Comparison of ENCODE assay signal across 12 mouse cellular contexts in the genomic region with DNA sequence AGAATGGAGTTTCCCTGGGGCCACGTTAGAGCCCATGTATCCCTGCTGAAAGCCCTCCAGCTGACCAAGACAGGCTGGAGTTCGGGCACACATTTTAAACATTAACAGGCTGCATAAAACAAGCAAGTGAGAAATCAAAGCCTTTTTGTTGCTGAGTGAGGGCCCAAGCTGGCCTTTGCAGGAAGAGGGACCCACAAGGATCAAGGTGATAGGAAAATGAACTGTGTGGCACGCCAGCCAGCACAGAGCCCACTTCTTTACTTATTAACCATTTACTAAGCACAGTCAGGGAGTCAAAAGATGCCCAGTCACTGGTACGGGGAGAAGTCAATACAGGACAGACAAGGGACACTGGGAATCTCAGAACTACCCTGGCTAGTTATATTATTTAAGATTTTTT.
A peak's percentile ranks its signal among the peaks of the same experiment; 100 is the strongest.
DNase-seq lines count a peak whose midpoint lies in the region; ATAC-seq lines count a peak whose summit lies in the region.
"Had no signal": no experiment of that assay in that cellular context is flagged by ENCODE, and none has a peak within 500 bp of the region (broad histone marks: within the 10 kb centered on the region; RNA-seq: fewer than 3 reads in every experiment).

No protein-coding gene starts in this region.

- H3K9me3 ChIP-seq in forebrain, embryonic 10.5 days = no peaks in the 10 kb centered on the region
- H3K9me3 ChIP-seq in forebrain, embryonic 16.5 days (ENCODE audit: control insufficient read depth, low read length) = no peaks in the 10 kb centered on the region
- no peaks in the 10 kb centered on the region for H3K9me3 ChIP-seq in neural tube, embryonic 13.5 days
- H3K9me3 ChIP-seq in limb, embryonic 12.5 days = no peaks in the 10 kb centered on the region
- H3K9me3 ChIP-seq: embryonic facial prominence, embryonic 13.5 days; G1E had no signal

- H3K27me3 ChIP-seq in forebrain, embryonic 10.5 days (ENCODE audit: poor library complexity, severe bottlenecking) = no peaks in the 10 kb centered on the region
- H3K27me3 ChIP-seq in forebrain, embryonic 16.5 days (replicated peaks; ENCODE audit: control insufficient read depth, insufficient read depth, low read length) = no peaks in the 10 kb centered on the region
- H3K27me3 ChIP-seq in neural tube, embryonic 13.5 days = no peaks in the 10 kb centered on the region
- no peaks in the 10 kb centered on the region for H3K27me3 ChIP-seq in limb, embryonic 12.5 days
- H3K27me3 ChIP-seq: embryonic facial prominence, embryonic 13.5 days had no signal

- DNase-seq in forebrain, embryonic 10.5 days (ENCODE audit: extremely low spot score, low spot score) = no peak
- DNase-seq in neural tube, embryonic 10.5 days (ENCODE audit: extremely low spot score, low spot score) = no peak
- DNase-seq in yolk sac, embryonic 10.5 days (ENCODE audit: low spot score) = peak; percentile 20
- DNase-seq in adrenal gland, postnatal 36 days = no peak
- DNase-seq in layer of hippocampus, postnatal 36 days = no peak
- DNase-seq: adrenal gland, adult 8-10 months; cerebellum, adult 11-12 months had no signal

- H3K4me2 ChIP-seq in forebrain, embryonic 16.5 days (ENCODE audit: low read length) = no peak overlapping the region
- no peak overlapping the region for H3K4me2 ChIP-seq in neural tube, embryonic 13.5 days
- H3K4me2 ChIP-seq in limb, embryonic 12.5 days = no peak overlapping the region
- H3K4me2 ChIP-seq: embryonic facial prominence, embryonic 13.5 days had no signal

- ATAC-seq in forebrain, embryonic 16.5 days = no peak
- no peak for ATAC-seq in neural tube, embryonic 13.5 days (ENCODE audit: low read depth)
- ATAC-seq in limb, embryonic 12.5 days (ENCODE audit: insufficient number of reproducible peaks, insufficient read depth, low FRiP score, low TSS enrichment, low read depth) = no peak

- 24% methylated on average over 4 of the region's 4 CpGs for WGBS in forebrain, embryonic 10.5 days
- 13% methylated on average over 4 of the region's 4 CpGs for WGBS in forebrain, embryonic 16.5 days
- WGBS in neural tube, embryonic 13.5 days = 16% methylated on average over 4 of the region's 4 CpGs
- WGBS in limb, embryonic 12.5 days = 19% methylated on average over 4 of the region's 4 CpGs

- H3K4me3 ChIP-seq in forebrain, embryonic 10.5 days = no peak overlapping the region
- H3K4me3 ChIP-seq in forebrain, embryonic 16.5 days (replicated peaks; ENCODE audit: low read length) = no peak overlapping the region
- no peak overlapping the region for H3K4me3 ChIP-seq in neural tube, embryonic 13.5 days
- no peak overlapping the region for H3K4me3 ChIP-seq in limb, embryonic 12.5 days (replicated peaks)
- H3K4me3 ChIP-seq: embryonic facial prominence, embryonic 13.5 days had no signal

- H3K4me1 ChIP-seq in forebrain, embryonic 10.5 days = peaks cover 98% of the 10 kb centered on the region
- peaks cover 44% of the 10 kb centered on the region for H3K4me1 ChIP-seq in forebrain, embryonic 16.5 days (replicated peaks; ENCODE audit: control insufficient read depth, insufficient read depth, low read length)
- peaks cover 65% of the 10 kb centered on the region for H3K4me1 ChIP-seq in neural tube, embryonic 13.5 days (replicated peaks)
- peaks cover 70% of the 10 kb centered on the region for H3K4me1 ChIP-seq in limb, embryonic 12.5 days (replicated peaks)

- H3K36me3 ChIP-seq in forebrain, embryonic 10.5 days (replicated peaks) = no peaks in the 10 kb centered on the region
- H3K36me3 ChIP-seq in forebrain, embryonic 16.5 days (ENCODE audit: control insufficient read depth, insufficient read depth) = no peaks in the 10 kb centered on the region
- H3K36me3 ChIP-seq in neural tube, embryonic 13.5 days = no peaks in the 10 kb centered on the region
- no peaks in the 10 kb centered on the region for H3K36me3 ChIP-seq in limb, embryonic 12.5 days
- H3K36me3 ChIP-seq: embryonic facial prominence, embryonic 13.5 days; G1E had no signal

- H3K27ac ChIP-seq in forebrain, embryonic 10.5 days = peak overlapping the region; percentile 78
- H3K27ac ChIP-seq in forebrain, embryonic 16.5 days (ENCODE audit: low read length) = no peak overlapping the region
- peak overlapping the region; percentile 53; the same call in 1 of the 2 replicates for H3K27ac ChIP-seq in neural tube, embryonic 13.5 days (replicated peaks)
- peak overlapping the region; percentile 53 for H3K27ac ChIP-seq in limb, embryonic 12.5 days
- H3K27ac ChIP-seq: embryonic facial prominence, embryonic 13.5 days had no signal

- H3K9ac ChIP-seq in forebrain, embryonic 16.5 days (replicated peaks; ENCODE audit: low read depth, low read length) = no peak overlapping the region
- no peak overlapping the region for H3K9ac ChIP-seq in neural tube, embryonic 13.5 days
- H3K9ac ChIP-seq in limb, embryonic 12.5 days (replicated peaks) = no peak overlapping the region
- H3K9ac ChIP-seq: embryonic facial prominence, embryonic 13.5 days had no signal
